Mouse (Mus musculus) midbrain, postnatal 0 days (tissue): ENCODE data around the gene Tpcn1. TPM values are rescaled to one million over a fixed set of nuclear protein-coding genes. Genes with fewer than 3 reads are reported as not detected.

Source experiments
- ATAC-seq: fragments of 200-750 bp; cut with Nextera tagmentation; 2 replicates; pipeline ENCODE4 v1.8.0; 2017; ENCODE audit warnings: moderate number of reproducible peaks, mild to moderate bottlenecking, moderate TSS enrichment, moderate library complexity; ENCODE audit not compliant: low FRiP score
- DNase-seq: peaks from one replicate; pipeline ENCODE4 v3.0.0-alpha.2; 2015; ENCODE audit warnings: low spot score
- H3K27ac ChIP-seq: fragments of 300-500 bp; sonication (generic); 2 replicates; pipeline ENCODE4 v1.5.1; 2014; ENCODE audit warnings: low read depth, mild to moderate bottlenecking, low read length, mixed read lengths
- H3K27me3 ChIP-seq: fragments of 300-500 bp; sonication (generic); 2 replicates; pipeline ENCODE4 v1.6.1; 2014; ENCODE audit warnings: low read length, control low read depth, mixed read lengths; ENCODE audit not compliant: insufficient read depth
- H3K36me3 ChIP-seq: fragments of 300-500 bp; sonication (generic); 2 replicates; pipeline ENCODE4 v1.6.1; 2014; ENCODE audit warnings: low read length, control low read depth, mixed read lengths; ENCODE audit not compliant: insufficient read depth
- H3K4me1 ChIP-seq: fragments of 300-500 bp; sonication (generic); 2 replicates; pipeline ENCODE4 v1.6.1; 2014; ENCODE audit warnings: mild to moderate bottlenecking, control low read depth, antibody characterized with exemption, low read length, mixed read lengths; ENCODE audit not compliant: insufficient read depth
- H3K4me2 ChIP-seq: fragments of 300-500 bp; sonication (generic); 2 replicates; pipeline ENCODE4 v1.6.1; 2014; ENCODE audit warnings: low read depth, mild to moderate bottlenecking, low read length, mixed read lengths; ENCODE audit not compliant: poor library complexity, severe bottlenecking
- H3K4me3 ChIP-seq: fragments of 300-500 bp; sonication (generic); 2 replicates; pipeline ENCODE4 v1.5.1; 2014; ENCODE audit warnings: low read depth, mild to moderate bottlenecking, low read length, moderate library complexity
- H3K9ac ChIP-seq: fragments of 300-500 bp; sonication (generic); replicated peaks from 2 replicates; pipeline ENCODE4 v1.6.1; 2014; ENCODE audit warnings: mild to moderate bottlenecking, low read length, moderate library complexity, mixed read lengths; ENCODE audit not compliant: poor library complexity, severe bottlenecking
- H3K9me3 ChIP-seq: fragments of 300-500 bp; sonication (generic); 2 replicates; pipeline ENCODE4 v1.6.1; 2016; ENCODE audit warnings: low read length, control low read depth
- CTCF ChIP-seq: IDR thresholded peaks from 2 replicates; pipeline ENCODE4 v1.5.1; 2016; ENCODE audit warnings: antibody characterized with exemption, mild to moderate bottlenecking
- WGBS: fragments of 180-500 bp; shearing (Covaris S2); extraction: QIAGEN DNeasy Blood & Tissue Kit; methylation state at CpG from one replicate; pipeline ENCODE4 v1.1.7; 2014; 5-methylcytosine and 5-hydroxymethylcytosine counted together
- polyA plus RNA-seq: library from polyadenylated mRNA; unstranded; fragments of >200 nt; fragmentation: Nextera tagmentation; extraction: Ambion mirVana; gene quantifications from 2 replicates; pipeline ENCODE4 v1.2.1, GENCODE M21; 2015
- total RNA-seq: library from RNA; depleted of rRNA; stranded (reverse); fragments of >200 nt; gene quantifications from 2 replicates; pipeline ENCODE4 v1.2.3, GENCODE M21; 2014

The Tpcn1 gene
- total and polyA plus RNA-seq, 2 experiments from 2014 or later = 9.4 to 25.3 TPM

- H3K4me3 ChIP-seq = no peak overlapping the region
- DNase-seq (no peak), ATAC-seq (no peak)
- TF ChIP-seq CTCF = no peak
- H3K4me1 ChIP-seq = peaks cover 5% of the 10 kb centered on the region; the same call in 1 of the 2 replicates
- no peaks in the 10 kb centered on the region for H3K27me3 ChIP-seq
- H3K9ac ChIP-seq = no peak overlapping the region
- no peak overlapping the region for H3K4me2 ChIP-seq
- WGBS = 72% methylated on average over 10 of the region's 10 CpGs
- H3K9me3 ChIP-seq = no peaks in the 10 kb centered on the region
- no peaks in the 10 kb centered on the region for H3K36me3 ChIP-seq
- no peak overlapping the region for H3K27ac ChIP-seq
These were observed 13.9 kb downstream of the Tpcn1 start for GRCm38 (mm10) chr5:120574469-120575063.

DNA sequence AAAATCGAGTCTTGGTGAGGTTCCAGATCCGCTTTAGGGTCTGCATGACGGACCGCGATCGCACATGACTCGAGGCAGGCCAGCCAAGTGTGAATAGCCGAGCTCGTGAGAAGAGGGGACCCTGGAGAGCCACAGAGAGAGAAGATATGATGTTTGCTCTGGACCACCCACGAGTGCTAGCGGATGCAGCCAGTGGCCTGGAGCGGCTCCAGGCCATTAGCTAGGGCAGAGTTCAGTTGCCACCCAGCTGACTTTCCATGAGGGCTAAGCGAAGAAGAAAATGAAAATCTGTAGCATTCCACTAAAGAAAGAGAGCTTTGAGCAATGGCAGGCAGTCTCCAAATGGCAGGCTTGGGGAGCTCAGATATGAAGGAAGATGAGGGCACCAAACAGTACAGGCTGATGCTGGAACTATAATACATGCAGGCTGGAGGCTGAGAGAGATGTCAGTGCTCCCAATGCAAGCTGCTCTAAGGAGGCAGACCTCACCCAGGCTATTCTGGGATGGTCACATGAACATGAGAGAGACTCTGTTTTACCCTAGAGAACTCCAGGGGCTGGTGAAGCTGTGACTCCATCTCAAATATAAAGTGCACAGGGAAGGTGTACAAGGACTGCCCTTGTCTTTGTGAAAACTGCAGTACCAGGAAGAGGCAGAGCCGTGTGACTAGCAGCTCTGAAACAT lies 17.3 kb downstream of the Tpcn1 start:
- no peak overlapping the region for H3K4me2 ChIP-seq
- no peak overlapping the region; the same call in 1 of the 2 replicates for H3K27ac ChIP-seq
- no peaks in the 10 kb centered on the region for H3K36me3 ChIP-seq
- peak; percentile 79 for DNase-seq
- H3K4me1 ChIP-seq = peaks cover 29% of the 10 kb centered on the region
- ATAC-seq = no peak
- H3K27me3 ChIP-seq = no peaks in the 10 kb centered on the region
- TF ChIP-seq CTCF = no peak
- H3K4me3 ChIP-seq = no peak overlapping the region
- 57% methylated on average over 14 of the region's 14 CpGs for WGBS
- H3K9ac ChIP-seq = no peak overlapping the region
- no peaks in the 10 kb centered on the region for H3K9me3 ChIP-seq

DNA sequence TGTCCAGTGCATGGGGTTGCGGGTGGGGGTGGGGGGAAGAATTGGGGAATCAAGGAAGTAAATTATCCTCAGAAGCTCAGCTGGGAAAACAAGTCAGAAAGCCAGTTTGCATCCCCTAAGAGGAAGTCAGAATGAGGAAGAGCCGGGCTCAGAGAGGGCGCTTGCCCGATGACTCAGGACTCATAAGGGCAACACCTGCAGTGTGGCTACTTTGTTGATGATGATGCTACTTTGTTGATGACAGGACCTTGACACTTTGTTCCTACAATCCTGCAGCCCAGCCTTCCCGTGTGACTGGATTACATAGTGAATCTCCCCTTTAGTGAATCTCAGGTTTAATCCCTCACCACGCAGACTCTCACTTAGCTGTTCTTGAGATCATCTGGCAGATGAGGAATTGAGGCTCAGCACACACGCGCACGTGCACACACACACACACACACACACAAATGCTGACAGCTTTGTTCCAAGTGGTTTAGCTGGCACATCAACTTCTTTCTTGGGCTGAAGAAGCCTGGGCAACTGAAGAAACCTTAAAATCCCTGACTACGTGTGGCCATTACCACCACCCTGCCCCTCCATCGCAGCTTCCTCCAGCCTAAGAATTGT lies 18.1 kb downstream of the Tpcn1 start:
- DNase-seq (no peak), ATAC-seq (no peak)
- 77% methylated on average over 11 of the region's 11 CpGs for WGBS
- no peaks in the 10 kb centered on the region for H3K27me3 ChIP-seq
- no peaks in the 10 kb centered on the region for H3K36me3 ChIP-seq
- no peak overlapping the region for H3K4me3 ChIP-seq
- no peak for TF ChIP-seq CTCF
- H3K9me3 ChIP-seq = no peaks in the 10 kb centered on the region
- H3K27ac ChIP-seq = no peak overlapping the region
- no peak overlapping the region for H3K9ac ChIP-seq
- no peak overlapping the region for H3K4me2 ChIP-seq
- H3K4me1 ChIP-seq = peaks cover 29% of the 10 kb centered on the region

DNA sequence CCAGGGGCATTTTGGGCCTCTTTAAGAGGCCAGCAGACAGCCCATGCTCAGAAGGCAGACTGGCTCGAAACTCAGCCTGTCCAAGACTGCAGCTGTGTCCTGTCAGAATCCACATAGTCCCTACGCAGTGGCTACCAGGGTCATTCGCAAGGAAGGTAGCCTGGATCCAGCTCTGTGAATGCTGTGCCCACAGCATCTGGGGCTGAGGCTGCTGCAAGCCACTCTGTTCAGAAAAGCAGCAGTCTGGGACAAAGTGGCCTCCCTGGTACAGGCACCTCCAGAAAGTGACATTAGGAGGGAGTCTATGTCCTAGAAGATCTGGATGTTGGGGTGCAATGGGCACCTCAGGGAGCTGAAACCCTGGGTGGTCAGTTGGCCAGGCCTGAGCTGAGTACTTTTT lies 18.7 kb downstream of the Tpcn1 start:
- TF ChIP-seq CTCF = no peak
- Histone ChIP-seq H3K27me3 (no peaks in the 10 kb centered on the region), H3K36me3 (no peaks in the 10 kb centered on the region), H3K4me2 (no peak overlapping the region), H3K9ac (no peak overlapping the region), H3K4me1 (peaks cover 29% of the 10 kb centered on the region), H3K27ac (no peak overlapping the region), H3K9me3 (no peaks in the 10 kb centered on the region), H3K4me3 (no peak overlapping the region)
- DNase-seq (no peak), ATAC-seq (no peak)
- 96% methylated on average over 3 of the region's 3 CpGs for WGBS

DNA sequence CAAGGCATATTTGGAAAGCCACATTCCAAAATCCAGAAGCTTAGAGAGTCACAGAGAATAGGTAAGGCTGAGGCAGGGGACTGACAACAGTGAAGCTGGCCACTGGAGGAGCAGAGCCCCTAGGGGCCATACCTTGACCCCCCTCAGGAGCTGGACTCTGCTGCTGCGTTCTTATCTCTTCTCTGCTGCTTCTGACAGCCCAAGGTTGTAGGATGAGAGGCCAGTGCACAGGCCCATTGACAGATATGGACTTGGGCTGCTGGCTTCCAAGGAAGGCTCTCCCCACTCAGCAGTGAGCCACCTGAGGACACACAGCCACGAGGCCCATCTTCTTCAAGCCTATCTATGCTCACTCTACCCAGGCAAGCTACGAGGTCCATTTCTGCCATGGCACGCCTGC lies 19.5 kb downstream of the Tpcn1 start:
- no peak for ATAC-seq
- 82% methylated on average over 4 of the region's 4 CpGs for WGBS
- H3K27me3 ChIP-seq = no peaks in the 10 kb centered on the region
- no peak overlapping the region for H3K4me2 ChIP-seq
- no peak overlapping the region for H3K4me3 ChIP-seq
- H3K36me3 ChIP-seq = no peaks in the 10 kb centered on the region
- no peak overlapping the region; the same call in 1 of the 2 replicates for H3K9ac ChIP-seq
- H3K27ac ChIP-seq = peak overlapping the region; percentile 79; the same call in 1 of the 2 replicates
- no peak for DNase-seq
- H3K4me1 ChIP-seq = peaks cover 29% of the 10 kb centered on the region
- H3K9me3 ChIP-seq = no peaks in the 10 kb centered on the region
- TF ChIP-seq CTCF = no peak

DNA sequence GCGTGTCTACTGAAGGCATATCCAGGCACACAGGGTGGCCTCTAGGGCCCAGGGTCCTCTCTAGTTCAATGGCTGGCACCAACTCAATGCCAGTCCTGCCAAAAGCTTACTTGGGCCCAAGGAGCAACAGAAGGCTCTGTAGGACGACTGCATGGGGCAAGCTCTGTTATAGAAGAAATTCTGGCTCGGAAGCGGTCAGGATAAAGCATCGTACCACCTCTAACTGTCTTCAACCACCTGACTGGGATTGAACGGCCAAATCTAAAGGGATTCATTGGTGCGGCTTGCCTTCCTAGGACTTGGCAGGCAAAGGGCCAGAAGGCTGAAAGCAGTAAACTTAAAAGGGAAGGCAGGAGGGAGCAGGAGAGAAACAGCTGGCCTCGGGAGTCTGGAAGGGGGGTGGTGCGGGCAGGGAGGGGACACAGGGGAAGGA lies 20.1 kb downstream of the Tpcn1 start:
- H3K9ac ChIP-seq = no peak overlapping the region; the same call in 1 of the 2 replicates
- no peak overlapping the region for H3K4me3 ChIP-seq
- peak overlapping the region; percentile 79 for H3K27ac ChIP-seq
- peaks cover 29% of the 10 kb centered on the region for H3K4me1 ChIP-seq
- no peak; the same call in 1 of the 2 replicates for ATAC-seq
- H3K36me3 ChIP-seq = no peaks in the 10 kb centered on the region
- no peaks in the 10 kb centered on the region for H3K27me3 ChIP-seq
- no peaks in the 10 kb centered on the region for H3K9me3 ChIP-seq
- DNase-seq = peak; percentile 86
- 27% methylated on average over 9 of the region's 9 CpGs for WGBS
- H3K4me2 ChIP-seq = no peak overlapping the region
- TF ChIP-seq CTCF = no peak
